Mouse (Mus musculus) heart, adult 2 months (tissue): ENCODE measurements at regions not wholly inside any gene's neighbourhood (a gene's known extent, or its start where the extent isn't known, plus 50 kb on each side); places are given as distances from the start of the nearest gene placed in this dataset.

ENCODE experiments used
- DNase-seq, 2 experiments: peaks; one replicate each; pipeline ENCODE4 v3.0.0; 2021
- H3K27ac ChIP-seq: fragments of 200-600 bp; 2 replicates; pipeline ENCODE4 v1.8.1; 2022
- H3K27me3 ChIP-seq: fragments of 200-500 bp; 2 replicates; pipeline ENCODE4 v1.6.1; 2012; ENCODE audit warnings: mild to moderate bottlenecking, low read length, inconsistent platforms, mixed read lengths; ENCODE audit not compliant: control insufficient read depth, insufficient read depth
- H3K36me3 ChIP-seq: fragments of 200-500 bp; 2 replicates; pipeline ENCODE4 v1.6.1; 2012; ENCODE audit warnings: low read length, inconsistent platforms; ENCODE audit not compliant: control insufficient read depth, insufficient read depth
- H3K4me1 ChIP-seq: fragments of 200-500 bp; 2 replicates; pipeline ENCODE4 v1.6.1; 2011; ENCODE audit warnings: low read length; ENCODE audit not compliant: control insufficient read depth, insufficient read depth
- H3K4me3 ChIP-seq: fragments of 200-600 bp; 2 replicates; pipeline ENCODE4 v1.8.1; 2022
- H3K79me2 ChIP-seq: fragments of 200-500 bp; replicated peaks from 2 replicates; pipeline ENCODE4 v1.6.1; 2012; ENCODE audit warnings: mild to moderate bottlenecking, inconsistent platforms, low read length, moderate library complexity, mixed read lengths; ENCODE audit not compliant: control insufficient read depth, insufficient read depth
- H3K9ac ChIP-seq: fragments of 200-500 bp; 2 replicates; pipeline ENCODE4 v1.6.1; 2012; ENCODE audit warnings: low read depth, mild to moderate bottlenecking, control low read depth, inconsistent platforms, low read length, mixed read lengths
- CTCF ChIP-seq: fragments of 200-600 bp; IDR thresholded peaks from 2 replicates; pipeline ENCODE4 v1.8.1; 2022; ENCODE audit warnings: antibody characterized with exemption, mild to moderate bottlenecking, moderate library complexity
- EP300 ChIP-seq: fragments of 200-500 bp; IDR thresholded peaks from 2 replicates; pipeline ENCODE4 v1.6.1; 2011; ENCODE audit warnings: low read depth, low read length, control low read depth; ENCODE audit not compliant: insufficient read depth
- POLR2A ChIP-seq: fragments of 200-500 bp; IDR thresholded peaks from 2 replicates; pipeline ENCODE4 v1.6.1; 2011; ENCODE audit warnings: mild to moderate bottlenecking, low read depth, low read length, control low read depth; ENCODE audit not compliant: insufficient read depth
- WGBS: fragments of 180-500 bp; shearing (Covaris S2); methylation state at CpG from one replicate; pipeline ENCODE4 v1.1.7; 2018; 5-methylcytosine and 5-hydroxymethylcytosine counted together
- intact Hi-C: fragments of 180-260 bp; cut with DNase I; formaldehyde crosslinking; loops from one replicate; pipeline ENCODE4 v1.15.1; 2025

DNA sequence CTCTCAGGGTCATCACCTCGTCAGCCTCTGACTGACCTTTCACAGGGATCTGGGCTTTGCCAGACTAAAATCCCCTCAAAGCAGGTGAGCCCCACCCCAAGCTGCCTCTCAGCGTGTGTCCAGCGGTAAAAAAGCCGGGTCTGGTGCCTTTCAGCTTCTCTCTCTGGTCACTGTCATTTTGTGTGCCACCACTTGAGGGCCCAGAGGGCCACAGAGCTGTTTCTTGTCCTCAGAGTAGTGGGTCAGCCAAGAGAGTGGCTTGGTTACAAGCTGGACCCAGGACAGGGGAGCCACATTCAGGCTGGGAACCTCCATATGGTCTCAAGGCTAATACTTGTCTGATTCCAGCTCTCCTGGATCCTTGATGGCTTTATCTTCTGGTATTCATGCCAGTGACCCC lies 89.0 kb downstream of the Hif1an start:
- TF ChIP-seq CTCF: peak; percentile 60
- no peak for TF ChIP-seq EP300
- no peak for TF ChIP-seq POLR2A
- WGBS: 10% methylated on average over 4 of the region's 4 CpGs
- Histone ChIP-seq H3K4me3 (no peak overlapping the region), H3K27me3 (peaks cover 6% of the 10 kb centered on the region), H3K36me3 (no peaks in the 10 kb centered on the region), H3K27ac (no peak overlapping the region), H3K79me2 (no peaks in the 10 kb centered on the region), H3K4me1 (no peaks in the 10 kb centered on the region), H3K9ac (no peak overlapping the region)
- intact Hi-C loops: loop anchor here (2.0 kb wide), 1 partner anchor 235 kb away; no protein-coding TSS in a partner anchor
- no peak for DNase-seq

DNA sequence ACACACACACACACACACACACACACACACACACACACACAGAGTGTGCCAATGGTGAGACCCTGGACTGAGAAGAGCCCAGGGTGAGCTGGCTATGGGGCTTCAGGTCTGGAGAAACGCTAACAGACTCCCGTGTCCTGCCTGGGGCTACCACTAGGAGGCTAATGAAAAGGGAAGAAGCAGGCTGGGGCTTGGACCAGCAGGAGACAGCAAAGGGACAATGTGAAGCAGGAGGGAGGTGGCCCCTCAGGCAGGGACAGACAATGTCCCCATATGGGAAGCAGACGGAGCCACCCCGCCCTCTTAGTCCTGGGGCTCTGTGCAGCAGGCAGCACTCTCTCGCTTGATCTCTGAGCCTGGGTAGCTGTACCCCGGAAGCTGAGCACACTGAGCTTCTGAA lies 93.1 kb downstream of the Hif1an start:
- DNase-seq: peak in 1 of 2 experiments; percentile 27
- H3K79me2 ChIP-seq: no peaks in the 10 kb centered on the region

DNA sequence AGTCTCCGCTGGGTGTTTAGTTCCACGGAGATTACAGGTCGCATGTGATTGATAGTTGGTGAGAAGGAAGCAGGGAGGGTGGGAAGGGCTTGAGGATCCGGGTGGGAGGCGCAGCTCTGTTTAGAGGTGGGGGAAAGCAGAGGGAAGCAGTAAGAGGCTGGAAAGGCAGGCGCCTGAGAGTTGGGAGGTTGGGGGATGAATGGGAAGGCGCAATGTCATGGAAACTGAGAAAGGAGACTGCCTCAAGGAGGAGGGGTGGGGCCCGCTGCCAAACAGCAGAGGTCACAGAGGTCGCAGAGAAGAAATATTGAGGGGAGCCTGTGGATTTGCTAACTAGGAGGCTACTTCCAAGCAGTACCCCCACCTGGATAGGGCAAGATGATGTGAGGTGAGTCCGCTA lies 96.5 kb upstream of the Pax2 start:
- intact Hi-C loops: no loop called here
- H3K9ac ChIP-seq: no peak overlapping the region
- no peak for TF ChIP-seq CTCF
- no peak for TF ChIP-seq EP300
- TF ChIP-seq POLR2A: no peak
- no peaks in the 10 kb centered on the region for H3K36me3 ChIP-seq
- DNase-seq: no peak
- H3K27me3 ChIP-seq: no peaks in the 10 kb centered on the region
- no peaks in the 10 kb centered on the region for H3K4me1 ChIP-seq
- 22% methylated on average over 10 of the region's 10 CpGs for WGBS
- no peak overlapping the region for H3K27ac ChIP-seq
- H3K79me2 ChIP-seq: no peaks in the 10 kb centered on the region
- no peak overlapping the region for H3K4me3 ChIP-seq

More for the DNA sequence above, 93.1 kb downstream of the Hif1an start:
- H3K4me1 ChIP-seq: no peaks in the 10 kb centered on the region
- intact Hi-C loops: no loop called here
- H3K27ac ChIP-seq: no peak overlapping the region
- H3K4me3 ChIP-seq: no peak overlapping the region
- no peaks in the 10 kb centered on the region for H3K36me3 ChIP-seq
- no peaks in the 10 kb centered on the region for H3K27me3 ChIP-seq
- WGBS: 3% methylated on average over 6 of the region's 6 CpGs
- TF ChIP-seq EP300: no peak
- TF ChIP-seq CTCF: peak; percentile 70
- H3K9ac ChIP-seq: no peak overlapping the region

DNA sequence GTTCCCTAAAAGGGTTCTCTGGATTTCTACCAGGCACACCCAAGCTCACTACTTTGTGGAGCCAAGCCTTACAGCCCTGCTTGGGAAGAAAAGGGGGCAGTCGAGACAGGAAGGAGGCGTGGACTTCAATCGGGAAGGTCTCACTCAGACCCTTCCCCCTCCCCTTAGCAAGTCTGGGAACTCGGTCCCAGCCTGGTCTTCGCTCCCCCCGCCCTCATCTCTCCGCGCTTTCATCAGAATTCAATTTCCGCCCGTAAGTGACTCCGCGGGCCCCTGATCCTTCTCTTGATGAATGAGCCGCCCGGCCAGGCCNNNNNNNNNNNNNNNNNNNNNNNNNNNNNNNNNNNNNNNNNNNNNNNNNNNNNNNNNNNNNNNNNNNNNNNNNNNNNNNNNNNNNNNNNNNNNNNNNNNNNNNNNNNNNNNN lies 86.3 kb upstream of the Pax2 start:
- intact Hi-C loops: no loop called here
- no peak for DNase-seq
- no peak overlapping the region for H3K9ac ChIP-seq
- no peaks in the 10 kb centered on the region for H3K36me3 ChIP-seq
- no peak overlapping the region for H3K27ac ChIP-seq
- H3K4me1 ChIP-seq: no peaks in the 10 kb centered on the region
- H3K79me2 ChIP-seq: no peaks in the 10 kb centered on the region
- TF ChIP-seq CTCF (no peak), POLR2A (no peak), EP300 (no peak)
- H3K27me3 ChIP-seq: peaks cover 24% of the 10 kb centered on the region
- 3% methylated on average over 14 of the region's 14 CpGs for WGBS
- H3K4me3 ChIP-seq: no peak overlapping the region

DNA sequence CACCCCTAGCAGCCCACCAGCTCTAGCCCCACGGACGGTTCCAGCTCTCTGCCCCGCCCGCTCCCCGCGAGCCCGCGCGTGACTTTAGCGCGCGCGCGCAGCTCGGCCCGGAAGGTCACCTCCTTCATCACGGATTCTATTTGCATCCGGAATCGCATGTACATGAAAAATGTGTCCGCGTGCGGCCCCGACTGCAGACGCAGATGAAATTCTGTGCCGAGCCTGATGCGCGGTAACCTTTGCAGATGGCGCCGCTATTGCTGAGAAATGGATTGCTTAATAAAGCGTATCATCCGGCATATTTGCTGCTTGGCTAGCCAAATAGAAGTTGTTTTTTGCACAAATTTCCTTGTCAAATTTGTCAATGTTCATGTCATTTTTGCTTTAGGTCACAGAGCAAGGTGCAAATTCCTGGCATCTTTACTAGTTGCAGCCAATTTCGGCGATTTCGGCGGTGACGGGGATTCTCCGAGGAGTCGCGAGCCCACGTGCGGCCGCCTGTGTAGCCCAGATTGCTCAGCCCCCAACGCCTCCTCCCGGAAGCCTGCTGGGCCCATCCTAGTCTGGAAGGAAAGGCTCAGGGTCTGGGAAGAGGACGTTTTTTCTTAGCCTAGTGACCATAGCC lies 81.1 kb upstream of the Pax2 start:
- no peak for TF ChIP-seq POLR2A
- no peak for TF ChIP-seq CTCF
- no peak for TF ChIP-seq EP300
- Histone ChIP-seq H3K36me3 (no peaks in the 10 kb centered on the region), H3K4me3 (no peak overlapping the region), H3K27me3 (peaks cover 19% of the 10 kb centered on the region), H3K4me1 (no peaks in the 10 kb centered on the region), H3K27ac (no peak overlapping the region), H3K9ac (no peak overlapping the region), H3K79me2 (no peaks in the 10 kb centered on the region)
- intact Hi-C loops: no loop called here
- WGBS: 11% methylated on average over 45 of the region's 45 CpGs
- no peak for DNase-seq

DNA sequence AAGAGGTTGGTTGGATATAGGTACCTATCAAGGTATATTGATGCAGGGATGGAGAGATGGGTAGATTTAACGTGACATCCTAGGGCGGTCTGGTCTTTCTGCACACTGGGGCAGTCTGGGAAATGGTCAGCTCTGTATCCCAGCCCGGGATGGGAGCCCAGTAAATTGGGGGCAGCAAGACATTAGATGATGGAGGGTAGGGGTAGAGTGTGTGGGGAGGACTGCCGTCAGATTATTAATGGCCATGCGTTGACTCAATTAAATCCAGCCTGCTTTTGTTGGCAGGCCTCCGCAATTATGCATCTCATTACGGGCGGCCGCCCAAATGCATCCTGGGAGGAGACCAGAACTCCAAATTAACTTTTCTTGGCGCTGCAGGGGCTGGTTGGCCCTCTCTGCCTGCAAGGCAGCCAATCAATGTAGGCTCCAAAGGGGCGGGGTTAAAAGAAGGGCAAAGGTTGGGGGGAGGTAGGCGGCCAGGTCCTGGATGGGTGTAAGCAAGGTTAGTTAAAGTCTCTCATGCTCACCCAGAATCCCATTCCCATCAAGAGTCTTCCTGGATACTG lies 79.2 kb upstream of the Pax2 start:
- no peak for DNase-seq
- TF ChIP-seq CTCF: no peak
- no peak for TF ChIP-seq POLR2A
- TF ChIP-seq EP300: no peak
- Histone ChIP-seq H3K27me3 (peaks cover 20% of the 10 kb centered on the region), H3K27ac (no peak overlapping the region), H3K4me3 (no peak overlapping the region), H3K36me3 (no peaks in the 10 kb centered on the region), H3K4me1 (no peaks in the 10 kb centered on the region), H3K9ac (no peak overlapping the region), H3K79me2 (no peaks in the 10 kb centered on the region)
- 5% methylated on average over 12 of the region's 12 CpGs for WGBS
- intact Hi-C loops: no loop called here
